Comparison of ENCODE assay signal across 14 mouse cellular contexts in the genomic region with DNA sequence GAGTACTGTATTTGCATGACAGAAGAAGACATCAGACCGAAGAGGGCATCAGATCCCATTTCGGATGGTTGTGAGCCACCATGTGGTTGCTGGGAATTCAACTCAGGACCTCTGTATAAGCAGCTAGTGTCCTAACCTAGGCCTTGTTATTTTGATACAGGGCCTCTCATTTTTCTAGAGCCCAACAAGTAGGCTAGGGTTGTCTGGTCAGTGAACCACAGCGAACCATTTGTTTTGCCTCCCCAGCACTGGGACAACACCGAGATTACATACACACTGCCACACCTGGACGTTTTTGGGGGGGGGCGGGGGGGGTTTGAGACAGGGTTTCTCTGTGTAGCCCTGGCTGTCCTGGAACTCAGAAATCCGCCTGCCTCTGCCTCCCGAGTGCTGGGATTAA. TPM values are rescaled to one million over a fixed set of nuclear protein-coding genes. Genes with fewer than 3 reads are reported as not detected.
DNase-seq lines count a peak whose midpoint lies in the region; ATAC-seq and TF ChIP-seq lines count a peak whose summit lies in the region.
"Had no signal": no experiment of that assay in that cellular context is flagged by ENCODE, and none has a peak within 500 bp of the region (broad histone marks: within the 10 kb centered on the region; RNA-seq: fewer than 3 reads in every experiment).

No protein-coding gene starts in this region.

- 74% methylated on average over 8 of the region's 8 CpGs for WGBS in kidney, embryonic 15.5 days
- WGBS in macrophage (ENCODE audit: missing documents): 98% methylated on average over 6 of the region's 8 CpGs

- no peak for TF ChIP-seq EP300 in ES-Bruce4 (IDR thresholded peaks at IDR 0.05; ENCODE audit: insufficient read depth, low read depth, low read length)

- TF ChIP-seq CTCF in ES-Bruce4 (IDR thresholded peaks at IDR 0.05; ENCODE audit: low read depth, low read length): no peak

- no peak overlapping the region for H3K4me2 ChIP-seq in kidney, embryonic 15.5 days

- H3K27me3 ChIP-seq in kidney, embryonic 15.5 days: no peaks in the 10 kb centered on the region
- no peaks in the 10 kb centered on the region for H3K27me3 ChIP-seq in ES-Bruce4 (ENCODE audit: control insufficient read depth, insufficient read depth, low read length, poor library complexity, severe bottlenecking)

- H3K9me3 ChIP-seq in kidney, embryonic 15.5 days (replicated peaks): no peaks in the 10 kb centered on the region
- H3K9me3 ChIP-seq in ES-Bruce4 (replicated peaks; ENCODE audit: control insufficient read depth, insufficient read depth, low read length, poor library complexity, severe bottlenecking) (no peaks in the 10 kb centered on the region), ES-E14 (ENCODE audit: control insufficient read depth, insufficient read depth, low read depth, low read length) (no peaks in the 10 kb centered on the region)
- H3K9me3 ChIP-seq: forebrain, embryonic 15.5 days had no signal

- H3K4me3 ChIP-seq in kidney, embryonic 15.5 days (replicated peaks): no peak overlapping the region
- H3K4me3 ChIP-seq in ES-Bruce4 (ENCODE audit: low read depth, low read length) (no peak overlapping the region), ES-E14 (ENCODE audit: insufficient read depth in 1 of 2, low read depth in 1 of 2, low read length in 2 of 2, poor library complexity in 1 of 2, severe bottlenecking in 1 of 2) (no peak overlapping the region), macrophage (ENCODE audit: inconsistent target) (peak overlapping the region; percentile 51; the same call in 1 of the 2 replicates)

- ATAC-seq in kidney, embryonic 15.5 days (replicated peaks; ENCODE audit: low FRiP score): no peak

- no peak for TF ChIP-seq POLR2A in ES-Bruce4 (IDR thresholded peaks at IDR 0.05; ENCODE audit: insufficient read depth, low read length)

- H3K27ac ChIP-seq in kidney, embryonic 15.5 days: peak overlapping the region; percentile 93; the same call in 1 of the 2 replicates
- H3K27ac ChIP-seq in ES-Bruce4 (ENCODE audit: insufficient read depth, low read length) (peak overlapping the region; percentile 54), ES-E14 (ENCODE audit: insufficient read depth, low read depth, low read length, poor library complexity, severe bottlenecking) (peak overlapping the region; percentile 45; the same call in 1 of the 2 replicates), macrophage (peak overlapping the region; percentile 97)
- H3K27ac ChIP-seq: forebrain, embryonic 15.5 days had no signal

- in situ Hi-C loops in ES-E14 (cut with MboI; ENCODE audit: low sequenced_read_pairs in 2 of 2, unreplicated experiment in 2 of 2): no loop called here

- no peak overlapping the region for H3K9ac ChIP-seq in kidney, embryonic 15.5 days
- H3K9ac ChIP-seq in ES-Bruce4 (ENCODE audit: low read depth, poor library complexity, severe bottlenecking) (0 out of 2 replicates have a peak overlapping the region, but pooled peaks have one; percentile 23), ES-E14 (ENCODE audit: insufficient read depth, low read depth, low read length, poor library complexity, severe bottlenecking) (no peak overlapping the region)
- H3K9ac ChIP-seq: forebrain, embryonic 15.5 days had no signal

- H3K4me1 ChIP-seq in kidney, embryonic 15.5 days: peaks cover 51% of the 10 kb centered on the region
- H3K4me1 ChIP-seq in ES-Bruce4 (ENCODE audit: control insufficient read depth, insufficient read depth, low read length) (peaks cover 20% of the 10 kb centered on the region), ES-E14 (ENCODE audit: control insufficient read depth in 2 of 2, insufficient read depth in 2 of 2, low read length in 2 of 2, poor library complexity in 1 of 2) (peaks cover 21 to 45% of the 10 kb centered on the region in 2 experiments)

- H3K36me3 ChIP-seq in kidney, embryonic 15.5 days: no peaks in the 10 kb centered on the region
- no peaks in the 10 kb centered on the region for H3K36me3 ChIP-seq in ES-Bruce4 (ENCODE audit: control insufficient read depth, insufficient read depth, low read length, poor library complexity, severe bottlenecking)
- H3K36me3 ChIP-seq in ES-E14 (ENCODE audit: control insufficient read depth, insufficient read depth, low read length, poor library complexity, severe bottlenecking): no peaks in the 10 kb centered on the region
- H3K36me3 ChIP-seq in macrophage (ENCODE audit: inconsistent target): no peaks in the 10 kb centered on the region
- H3K36me3 ChIP-seq: forebrain, embryonic 15.5 days had no signal

- H3K79me2 ChIP-seq in macrophage (ENCODE audit: inconsistent target): peaks cover 21% of the 10 kb centered on the region

- no peak for DNase-seq in kidney, adult 11 months
- no peak for DNase-seq in ES-E14 (ENCODE audit: low read depth, low spot score)
- DNase-seq in urinary bladder, postnatal 4 days (ENCODE audit: low spot score in 2 of 2): no peak
- no peak for DNase-seq in cerebellum, adult 11-12 months
- DNase-seq: adrenal gland, postnatal 14 days; cerebellum, postnatal 36 days; heart, postnatal 4 days; kidney, postnatal 25 days; layer of hippocampus, adult 9-11 months; right cerebral cortex, adult 18-20 months had no signal

TF ChIP-seq in ES-E14, 5 proteins besides CTCF, POLR2A, EP300 and RAD21:
- TF ChIP-seq ZNF384 (IDR thresholded peaks at IDR 0.05; ENCODE audit: low read depth, low read length) (no peak), HCFC1 (IDR thresholded peaks at IDR 0.05; ENCODE audit: borderline replicate concordance, insufficient read depth, low read length) (no peak), MAFK (IDR thresholded peaks at IDR 0.05; ENCODE audit: insufficient read depth, low read depth, low read length) (no peak), ZC3H11A (IDR thresholded peaks at IDR 0.05; ENCODE audit: borderline replicate concordance, low read depth, low read length) (no peak)

RNA-seq across cellular contexts. Expression of a gene that starts 18.8 kb away (rescaled TPM):
- polyA plus RNA-seq in kidney, embryonic 15.5 days (2015; fragmentation: Nextera tagmentation; extraction: Ambion mirVana): 4.6 and 5.9 TPM in 2 replicates
- polyA plus RNA-seq in ES-Bruce4 (2011; ENCODE audit: insufficient read depth, insufficient read length, low read depth, missing spikeins) (30.3 and 32.5 TPM in 2 replicates), macrophage (2018) (12.8 to 18.7 TPM (median 14.4 TPM) in 3 replicates)
- 22.6 and 26.3 TPM in 2 replicates for total RNA-seq in ES-E14 (2012; rRNA removed)
- 100 to 1,000 TPM in 4 of 26 experiments, 10 to 100 TPM in 22; 14.6 to 111 (median 58.5) TPM for total RNA-seq in macrophage (2018; cell fraction: chromatin; rRNA removed)
- 10 to 100 TPM; 10.1 to 29.1 (median 18.3) TPM for total RNA-seq in macrophage (2018; cell fraction: cytosol; rRNA removed)
- 10 to 100 TPM; 13.7 to 87.8 (median 34.8) TPM for total RNA-seq in macrophage (2018; cell fraction: nucleus; rRNA removed)

Comparison
In these comparisons a context has a peak if more than half of its experiments do, and no peak if none do; other contexts are left out.
1. H3K27ac ChIP-seq: peak in every context shown above with its lines; median percentile 97 in macrophage; 93 in kidney, embryonic 15.5 days; 54 in ES-Bruce4; 45 in ES-E14.